In genomic region chr5:138571623-138572022, GRCm38 (mm10) we compare ENCODE assay signal across 11 mouse cellular contexts. TPM values are rescaled to one million over a fixed set of nuclear protein-coding genes. Genes with fewer than 3 reads are reported as not detected.
A peak's percentile ranks its signal among the peaks of the same experiment; 100 is the strongest.
DNase-seq lines count a peak whose midpoint lies in the region; ATAC-seq lines count a peak whose summit lies in the region.
"Had no signal": no experiment of that assay in that cellular context is flagged by ENCODE, and none has a peak within 500 bp of the region (broad histone marks: within the 10 kb centered on the region; RNA-seq: fewer than 3 reads in every experiment).

No protein-coding gene starts in this region.

- ATAC-seq in liver, embryonic 12.5 days: no peak

- no peak overlapping the region for H3K4me2 ChIP-seq in liver, embryonic 12.5 days

- no peaks in the 10 kb centered on the region for H3K4me1 ChIP-seq in liver, embryonic 12.5 days

- H3K4me3 ChIP-seq in liver, embryonic 12.5 days: no peak overlapping the region

- no peaks in the 10 kb centered on the region for H3K27me3 ChIP-seq in liver, embryonic 12.5 days (replicated peaks)

- DNase-seq in adrenal gland, postnatal 14 days: peak; percentile 33
- DNase-seq in adrenal gland, adult (ENCODE audit: inconsistent age in 2 of 2, low spot score in 1 of 2): no peak
- peak; percentile 9 for DNase-seq in liver
- DNase-seq in embryo, embryonic 10 days (ENCODE audit: low spot score): peak; percentile 59
- DNase-seq in mesoderm, embryonic 11.5 days (ENCODE audit: low read depth, low spot score): peak; percentile 79
- DNase-seq in ovary, postnatal 10 days (ENCODE audit: low spot score): no peak
- no peak for DNase-seq in urinary bladder, adult 18-20 months (ENCODE audit: low spot score in 2 of 2)

- no peak overlapping the region for H3K9ac ChIP-seq in liver, embryonic 12.5 days

- no peak overlapping the region for H3K27ac ChIP-seq in liver, embryonic 12.5 days
- H3K27ac ChIP-seq: macrophage had no signal

- H3K36me3 ChIP-seq in liver, embryonic 12.5 days: no peaks in the 10 kb centered on the region

- WGBS in liver, embryonic 12.5 days (ENCODE audit: insufficient replicate concordance): 33% methylated on average over 4 of the region's 4 CpGs

- no peaks in the 10 kb centered on the region for H3K9me3 ChIP-seq in liver, embryonic 12.5 days (replicated peaks)

RNA-seq across cellular contexts. Expression of gene 1700123K08Rik, which starts 7.1 kb away (rescaled TPM):
- total RNA-seq in adrenal gland, postnatal 14 days (2021): not detected in 2 replicates
- not detected in 2 replicates for polyA plus RNA-seq in liver, embryonic 12.5 days (2016; fragmentation: Nextera tagmentation; extraction: Ambion mirVana)
- total RNA-seq: heart, adult 18-20 months had no signal
- polyA plus RNA-seq: macrophage; stomach, embryonic 16.5 days had no signal

RNA-seq across cellular contexts. Expression of gene Zfp68, which starts 47.9 kb away (rescaled TPM):
- 20.0 and 24.1 TPM in 2 replicates for total RNA-seq in adrenal gland, postnatal 14 days (2021)
- polyA plus RNA-seq in liver, embryonic 12.5 days (2016; fragmentation: Nextera tagmentation; extraction: Ambion mirVana): 22.6 and 22.8 TPM in 2 replicates

RNA-seq across cellular contexts. Expression of gene A430033K04Rik, which starts 51.0 kb away (rescaled TPM):
- total RNA-seq in adrenal gland, postnatal 14 days (2021): 6.1 and 6.5 TPM in 2 replicates
- polyA plus RNA-seq in liver, embryonic 12.5 days (2016; fragmentation: Nextera tagmentation; extraction: Ambion mirVana): 5.4 and 5.7 TPM in 2 replicates

Comparison
In these comparisons a context has a peak if more than half of its experiments do, and no peak if none do; other contexts are left out.
1. DNase-seq: peak in adrenal gland, postnatal 14 days (single experiment), liver (single experiment), embryo, embryonic 10 days (single experiment) and mesoderm, embryonic 11.5 days (single experiment); none in adrenal gland, adult (0 of 2), ovary, postnatal 10 days (single experiment) and urinary bladder, adult 18-20 months (0 of 2).